Mouse (Mus musculus) C2C12 (cell line): ENCODE results near the gene Shpk. TPM values are rescaled to one million over a fixed set of nuclear protein-coding genes. Genes with fewer than 3 reads are reported as not detected.

ENCODE experiments used
- H3K27me3 ChIP-seq: one replicate; pipeline ENCODE4 v1.6.1; 2011; ENCODE audit not compliant: control insufficient read depth, insufficient read depth, insufficient read length
- H3K36me3 ChIP-seq: one replicate; pipeline ENCODE4 v1.6.1; 2011; ENCODE audit not compliant: control insufficient read depth, insufficient read depth
- H3K4me3 ChIP-seq: one replicate; pipeline ENCODE4 v1.5.1; 2011; ENCODE audit warnings: mild to moderate bottlenecking, control low read depth; ENCODE audit not compliant: poor library complexity, insufficient read depth, severe bottlenecking
- H3K79me2 ChIP-seq: one replicate; pipeline ENCODE4 v1.6.1; 2011; ENCODE audit not compliant: control insufficient read depth, insufficient read depth
- H3K79me3 ChIP-seq: one replicate; pipeline ENCODE4 v1.6.1; 2011; ENCODE audit warnings: low read depth, control low read depth
- H3ac ChIP-seq: one replicate; pipeline ENCODE3; 2011; ENCODE audit warnings: low read depth; ENCODE audit not compliant: control insufficient read depth, insufficient read length
- CEBPB ChIP-seq: IDR thresholded peaks from one replicate; pipeline ENCODE4 v1.6.1; 2011; ENCODE audit warnings: low read depth, mild to moderate bottlenecking, control low read depth, moderate library complexity
- CTCF ChIP-seq: IDR thresholded peaks from one replicate; pipeline ENCODE4 v1.5.1; 2011; ENCODE audit not compliant: control insufficient read depth, insufficient read depth, insufficient read length
- FOSL1 ChIP-seq: IDR thresholded peaks from one replicate; pipeline ENCODE4 v1.8.0; 2011; ENCODE audit warnings: mild to moderate bottlenecking, low read length; ENCODE audit not compliant: poor library complexity, insufficient read depth, severe bottlenecking
- MAX ChIP-seq: IDR thresholded peaks from one replicate; pipeline ENCODE4 v1.6.1; 2011; ENCODE audit warnings: mild to moderate bottlenecking, control low read depth
- MYOD1 ChIP-seq: IDR thresholded peaks from one replicate; pipeline ENCODE4 v1.6.1; 2011; ENCODE audit warnings: low read depth; ENCODE audit not compliant: control insufficient read depth, insufficient read length
- MYOG ChIP-seq: IDR thresholded peaks from one replicate; pipeline ENCODE4 v1.6.1; 2011; ENCODE audit not compliant: control insufficient read depth, insufficient read length; ENCODE audit errors: extremely low read depth
- USF1 ChIP-seq: IDR thresholded peaks from one replicate; pipeline ENCODE4 v1.6.1; 2011; ENCODE audit warnings: low read depth, mild to moderate bottlenecking, control low read depth, moderate library complexity
- polyA plus RNA-seq: library from polyadenylated mRNA; unstranded; fragments of >200 nt; fragmentation: generic; extraction: Trizol; gene quantifications from one replicate; pipeline ENCODE4 v1.2.1, GENCODE M21; 2012; ENCODE audit warnings: missing spikeins

Shpk gene
- polyA plus RNA-seq, 1 experiment = 0.28 TPM

DNA sequence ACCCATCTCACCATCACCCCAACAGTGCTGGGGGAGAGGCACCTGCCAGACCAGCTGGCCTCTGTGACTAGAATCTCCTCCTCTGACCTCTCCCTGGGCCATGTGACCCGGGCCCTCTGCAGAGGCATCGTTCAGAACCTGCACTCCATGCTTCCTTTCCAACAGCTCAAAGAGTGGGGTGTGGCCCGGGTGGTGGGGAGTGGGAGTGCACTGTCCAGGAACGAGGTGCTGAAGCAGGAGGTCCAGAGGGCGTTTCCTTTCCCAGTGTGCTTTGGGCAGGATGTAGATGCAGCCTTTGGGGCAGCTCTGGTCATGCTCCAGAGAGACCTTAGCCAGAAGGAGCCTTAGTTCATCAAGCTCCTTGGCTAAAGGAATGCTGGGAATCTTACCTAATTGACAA lies 23.6 kb downstream of the Shpk start:
- H3K27me3 ChIP-seq = no peaks in the 10 kb centered on the region
- H3ac ChIP-seq = no peak overlapping the region
- no peaks in the 10 kb centered on the region for H3K79me2 ChIP-seq
- H3K79me3 ChIP-seq = no peaks in the 10 kb centered on the region
- no peaks in the 10 kb centered on the region for H3K36me3 ChIP-seq
- no peak overlapping the region for H3K4me3 ChIP-seq
- no peak for TF ChIP-seq CEBPB
- no peak for TF ChIP-seq MAX
- no peak for TF ChIP-seq FOSL1
- no peak for TF ChIP-seq MYOG
- TF ChIP-seq MYOD1 = no peak
- no peak for TF ChIP-seq USF1
- TF ChIP-seq CTCF = no peak

- no peak overlapping the region for H3ac ChIP-seq
- H3K4me3 ChIP-seq = no peak overlapping the region
- no peaks in the 10 kb centered on the region for H3K36me3 ChIP-seq
- H3K79me2 ChIP-seq = no peaks in the 10 kb centered on the region
- H3K79me3 ChIP-seq = no peaks in the 10 kb centered on the region
- TF ChIP-seq CTCF = no peak
- no peak for TF ChIP-seq MYOD1
- no peak for TF ChIP-seq USF1
- TF ChIP-seq MYOG = no peak
- TF ChIP-seq MAX = no peak
- no peak for TF ChIP-seq FOSL1
- TF ChIP-seq CEBPB = no peak
- no peaks in the 10 kb centered on the region for H3K27me3 ChIP-seq
Observed at GRCm38 (mm10) chr11:73223966-73224365, 24.7 kb downstream of the Shpk start.

DNA sequence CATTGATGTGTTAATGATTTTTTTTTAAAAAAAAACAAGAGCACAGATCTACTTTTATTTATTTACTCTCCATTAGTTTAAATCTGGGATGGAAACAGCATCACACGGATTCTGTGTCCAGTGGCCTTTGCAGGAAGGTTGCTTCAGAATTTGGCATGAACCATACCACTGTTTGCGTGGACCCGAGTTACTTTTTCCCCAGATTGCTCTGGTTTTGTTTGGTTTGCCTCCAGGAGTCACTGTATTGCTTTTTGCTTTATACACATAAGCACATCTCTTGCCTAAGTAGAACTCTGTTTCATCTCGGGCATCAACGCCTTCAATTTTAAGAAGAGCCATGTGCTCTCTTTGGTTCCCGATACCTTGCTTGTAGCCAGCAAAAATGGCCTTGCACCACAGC lies 26.6 kb downstream of the Shpk start:
- no peak overlapping the region for H3ac ChIP-seq
- H3K79me2 ChIP-seq = no peaks in the 10 kb centered on the region
- no peak for TF ChIP-seq MYOG
- TF ChIP-seq MAX = no peak
- TF ChIP-seq CTCF = no peak
- no peak for TF ChIP-seq MYOD1
- TF ChIP-seq USF1 = no peak
- no peak for TF ChIP-seq CEBPB
- TF ChIP-seq FOSL1 = no peak

DNA sequence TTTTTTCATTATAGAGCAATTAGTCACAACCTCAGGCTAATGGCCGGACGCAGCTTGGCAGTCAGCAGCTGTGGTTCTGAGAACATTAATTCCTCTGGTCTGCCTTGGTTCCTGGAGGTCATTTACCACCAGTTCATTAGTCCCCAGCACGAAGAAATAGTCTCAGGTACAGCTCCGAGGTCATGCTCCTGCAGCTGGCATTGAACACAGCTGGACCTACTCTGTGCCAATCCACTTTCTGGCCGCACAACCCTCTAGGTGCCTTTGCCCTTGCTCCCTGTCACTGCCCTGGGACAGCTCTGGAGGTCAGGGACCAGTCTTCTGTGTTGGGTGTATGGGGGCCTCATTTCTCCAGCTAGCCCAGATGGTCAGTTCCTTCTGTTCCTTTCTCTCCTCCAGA lies 29.6 kb downstream of the Shpk start:
- Histone ChIP-seq H3K4me3 (no peak overlapping the region), H3K79me3 (no peaks in the 10 kb centered on the region), H3K27me3 (no peaks in the 10 kb centered on the region), H3K79me2 (no peaks in the 10 kb centered on the region), H3ac (no peak overlapping the region), H3K36me3 (no peaks in the 10 kb centered on the region)
- TF ChIP-seq CTCF (no peak), MYOG (no peak), CEBPB (no peak), MYOD1 (no peak), FOSL1 (no peak), USF1 (no peak), MAX (no peak)

More for the DNA sequence above, 26.6 kb downstream of the Shpk start:
- Histone ChIP-seq H3K4me3 (no peak overlapping the region), H3K79me3 (no peaks in the 10 kb centered on the region), H3K27me3 (no peaks in the 10 kb centered on the region), H3K36me3 (no peaks in the 10 kb centered on the region)

GRCm38 (mm10) chr11:73230081-73230480 lies 30.8 kb downstream of the Shpk start:
- H3K4me3 ChIP-seq = no peak overlapping the region
- H3K79me2 ChIP-seq = no peaks in the 10 kb centered on the region
- H3ac ChIP-seq = no peak overlapping the region
- no peaks in the 10 kb centered on the region for H3K27me3 ChIP-seq
- no peak for TF ChIP-seq USF1
- TF ChIP-seq MYOD1 = no peak
- TF ChIP-seq MYOG = no peak
- TF ChIP-seq FOSL1 = no peak
- no peak for TF ChIP-seq CEBPB
- TF ChIP-seq MAX = no peak
- no peak for TF ChIP-seq CTCF
- no peaks in the 10 kb centered on the region for H3K36me3 ChIP-seq
- no peaks in the 10 kb centered on the region for H3K79me3 ChIP-seq

- no peaks in the 10 kb centered on the region for H3K79me2 ChIP-seq
- H3K79me3 ChIP-seq = no peaks in the 10 kb centered on the region
- peaks cover 2% of the 10 kb centered on the region for H3K27me3 ChIP-seq
- no peaks in the 10 kb centered on the region for H3K36me3 ChIP-seq
- H3K4me3 ChIP-seq = no peak overlapping the region
- no peak overlapping the region for H3ac ChIP-seq
- TF ChIP-seq FOSL1 = no peak
- TF ChIP-seq USF1 = peak; percentile 19
Observed at GRCm38 (mm10) chr11:73232513-73232912, 33.3 kb downstream of the Shpk start.
